Mouse (Mus musculus) myocyte (in vitro differentiated cells): ENCODE measurements around the gene Slco4a1.

ENCODE experiments used
- CEBPB ChIP-seq: IDR thresholded peaks from 2 replicates; pipeline ENCODE4 v1.6.1; 2011; ENCODE audit warnings: mild to moderate bottlenecking, moderate library complexity; ENCODE audit not compliant: poor library complexity, insufficient read depth, severe bottlenecking
- MYOD1 ChIP-seq, 3 experiments: IDR thresholded peaks; one replicate each; pipeline ENCODE4 v1.6.1; 2011; ENCODE audit warnings: control low read depth in 2 of 3, low read depth in 2 of 3, mild to moderate bottlenecking in 2 of 3, moderate library complexity in 1 of 3; ENCODE audit not compliant: insufficient read length in 2 of 3, control insufficient read depth in 1 of 3
- POLR2A ChIP-seq: IDR thresholded peaks from one replicate; pipeline ENCODE4 v1.6.1; 2011; ENCODE audit warnings: low read depth, mild to moderate bottlenecking, control low read depth, moderate library complexity; ENCODE audit not compliant: insufficient read length
- REST ChIP-seq: IDR thresholded peaks from one replicate; pipeline ENCODE4 v1.6.1; 2011; ENCODE audit warnings: mild to moderate bottlenecking, control low read depth, moderate library complexity; ENCODE audit not compliant: insufficient read depth, insufficient read length
- USF1 ChIP-seq: IDR thresholded peaks from one replicate; pipeline ENCODE4 v1.6.1; 2011; ENCODE audit warnings: low read depth, mild to moderate bottlenecking, control low read depth, moderate library complexity

- TF ChIP-seq REST: no peak
- TF ChIP-seq POLR2A: no peak
- no peak for TF ChIP-seq USF1
- TF ChIP-seq MYOD1 (IDR thresholded peaks at IDR 0.05; ENCODE audit: control insufficient read depth in 1 of 3, insufficient read length in 2 of 3, low read depth in 2 of 3): no peak
- no peak for TF ChIP-seq CEBPB
Observed at GRCm38 (mm10) chr2:180468871-180469270, 12.8 kb downstream of the Slco4a1 start.
